Mouse (Mus musculus): ENCODE data around the gene B3galt1.

B3galt1 gene

GRCm38 (mm10) chr2:68052481-68052880, 486.8 kb downstream of the B3galt1 start:
- no peak for DNase-seq (ENCODE audit: low spot score in 2 of 2)

- no peak for DNase-seq (ENCODE audit: low spot score in 2 of 2)
Measured at GRCm38 (mm10) chr2:68053243-68053642, 487.6 kb downstream of the B3galt1 start.

GRCm38 (mm10) chr2:68061341-68061740, 495.7 kb downstream of the B3galt1 start:
- DNase-seq (ENCODE audit: low spot score in 2 of 2), result no peak

GRCm38 (mm10) chr2:68079426-68080360, 514.0 kb downstream of the B3galt1 start:
- DNase-seq (ENCODE audit: low spot score in 2 of 2), result no peak

GRCm38 (mm10) chr2:68080872-68081280, 515.2 kb downstream of the B3galt1 start:
- DNase-seq (ENCODE audit: low spot score in 2 of 2), result no peak

- no peak for DNase-seq (ENCODE audit: low spot score in 2 of 2)
Measured at GRCm38 (mm10) chr2:68084483-68084882, 518.8 kb downstream of the B3galt1 start.

- no peak for DNase-seq (ENCODE audit: low spot score in 2 of 2)
Measured at GRCm38 (mm10) chr2:68086101-68086500, 520.4 kb downstream of the B3galt1 start.

GRCm38 (mm10) chr2:68091559-68091958, 525.9 kb downstream of the B3galt1 start:
- no peak for DNase-seq (ENCODE audit: low spot score in 2 of 2)

- DNase-seq (ENCODE audit: low spot score in 2 of 2), result no peak
Measured at GRCm38 (mm10) chr2:68104641-68105040, 539.0 kb downstream of the B3galt1 start.

- DNase-seq (ENCODE audit: low spot score in 2 of 2), result no peak
Measured at GRCm38 (mm10) chr2:68118076-68118475, 552.4 kb downstream of the B3galt1 start.

- DNase-seq (ENCODE audit: low spot score in 2 of 2), result no peak
Measured at GRCm38 (mm10) chr2:68124751-68125150, 559.1 kb downstream of the B3galt1 start.

GRCm38 (mm10) chr2:68141094-68141493, 575.4 kb downstream of the B3galt1 start:
- DNase-seq (ENCODE audit: low spot score in 2 of 2), result no peak

- DNase-seq (ENCODE audit: low spot score in 2 of 2), result no peak
Measured at GRCm38 (mm10) chr2:68143292-68143691, 577.6 kb downstream of the B3galt1 start.

- DNase-seq (ENCODE audit: low spot score in 2 of 2), result no peak
Measured at GRCm38 (mm10) chr2:68159751-68160150, 594.1 kb downstream of the B3galt1 start.

- no peak for DNase-seq (ENCODE audit: low spot score in 2 of 2)
Measured at GRCm38 (mm10) chr2:68160566-68160965, 594.9 kb downstream of the B3galt1 start.

GRCm38 (mm10) chr2:68162012-68162411, 596.3 kb downstream of the B3galt1 start:
- no peak for DNase-seq (ENCODE audit: low spot score in 2 of 2)

GRCm38 (mm10) chr2:68171306-68171705, 605.6 kb downstream of the B3galt1 start:
- no peak for DNase-seq (ENCODE audit: low spot score in 2 of 2)
